Mouse (Mus musculus) C2C12 (cell line): ENCODE measurements around the gene Chaf1b. TPM values are rescaled to one million over a fixed set of nuclear protein-coding genes. Genes with fewer than 3 reads are reported as not detected.

Source experiments
- H3K27me3 ChIP-seq: one replicate; pipeline ENCODE4 v1.6.1; 2011; ENCODE audit not compliant: control insufficient read depth, insufficient read depth, insufficient read length
- H3K36me3 ChIP-seq: one replicate; pipeline ENCODE4 v1.6.1; 2011; ENCODE audit not compliant: control insufficient read depth, insufficient read depth
- H3K4me3 ChIP-seq: one replicate; pipeline ENCODE4 v1.5.1; 2011; ENCODE audit warnings: mild to moderate bottlenecking, control low read depth; ENCODE audit not compliant: poor library complexity, insufficient read depth, severe bottlenecking
- H3K79me2 ChIP-seq: one replicate; pipeline ENCODE4 v1.6.1; 2011; ENCODE audit not compliant: control insufficient read depth, insufficient read depth
- H3K79me3 ChIP-seq: one replicate; pipeline ENCODE4 v1.6.1; 2011; ENCODE audit warnings: low read depth, control low read depth
- H3ac ChIP-seq: one replicate; pipeline ENCODE3; 2011; ENCODE audit warnings: low read depth; ENCODE audit not compliant: control insufficient read depth, insufficient read length
- CEBPB ChIP-seq: IDR thresholded peaks from one replicate; pipeline ENCODE4 v1.6.1; 2011; ENCODE audit warnings: low read depth, mild to moderate bottlenecking, control low read depth, moderate library complexity
- CTCF ChIP-seq: IDR thresholded peaks from one replicate; pipeline ENCODE4 v1.5.1; 2011; ENCODE audit not compliant: control insufficient read depth, insufficient read depth, insufficient read length
- FOSL1 ChIP-seq: IDR thresholded peaks from one replicate; pipeline ENCODE4 v1.8.0; 2011; ENCODE audit warnings: mild to moderate bottlenecking, low read length; ENCODE audit not compliant: poor library complexity, insufficient read depth, severe bottlenecking
- MAX ChIP-seq: IDR thresholded peaks from one replicate; pipeline ENCODE4 v1.6.1; 2011; ENCODE audit warnings: mild to moderate bottlenecking, control low read depth
- MYOD1 ChIP-seq: IDR thresholded peaks from one replicate; pipeline ENCODE4 v1.6.1; 2011; ENCODE audit warnings: low read depth; ENCODE audit not compliant: control insufficient read depth, insufficient read length
- MYOG ChIP-seq: IDR thresholded peaks from one replicate; pipeline ENCODE4 v1.6.1; 2011; ENCODE audit not compliant: control insufficient read depth, insufficient read length; ENCODE audit errors: extremely low read depth
- USF1 ChIP-seq: IDR thresholded peaks from one replicate; pipeline ENCODE4 v1.6.1; 2011; ENCODE audit warnings: low read depth, mild to moderate bottlenecking, control low read depth, moderate library complexity
- polyA plus RNA-seq: library from polyadenylated mRNA; unstranded; fragments of >200 nt; fragmentation: generic; extraction: Trizol; gene quantifications from one replicate; pipeline ENCODE4 v1.2.1, GENCODE M21; 2012; ENCODE audit warnings: missing spikeins

Chaf1b gene
- polyA plus RNA-seq, 1 experiment: 55.5 TPM

DNA sequence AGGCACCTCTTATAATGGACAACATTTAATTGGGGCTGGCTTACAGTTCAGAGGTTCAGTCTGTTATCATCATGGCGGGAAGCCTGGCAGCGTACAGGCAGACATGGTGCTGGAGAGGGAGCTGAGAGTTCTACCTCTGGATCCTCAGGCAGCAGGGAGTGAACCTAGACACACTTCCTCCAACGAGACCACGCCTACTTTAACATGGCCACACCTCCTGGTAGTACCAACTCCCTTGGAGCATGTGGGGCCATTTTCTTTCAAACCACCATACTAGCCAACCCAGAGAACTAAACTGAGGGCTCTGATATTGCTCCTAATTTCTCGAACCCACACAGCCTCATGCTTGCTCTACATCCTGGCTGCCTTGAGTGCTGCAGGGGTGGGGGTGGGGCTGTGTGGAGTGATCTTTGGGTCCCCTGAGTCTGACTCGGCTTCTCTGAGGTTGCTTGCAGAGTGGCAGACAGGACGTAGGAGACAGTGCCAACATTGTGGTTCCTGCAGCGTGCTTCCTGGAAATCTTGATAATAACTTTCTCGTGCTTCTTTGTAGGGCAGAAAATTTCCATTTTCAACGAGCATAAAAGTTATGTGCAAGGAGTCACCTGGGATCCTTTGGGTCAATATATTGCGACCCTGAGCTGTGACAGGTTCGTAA, 7.4 kb downstream of the Chaf1b start:
- H3ac ChIP-seq: no peak overlapping the region
- no peaks in the 10 kb centered on the region for H3K27me3 ChIP-seq
- TF ChIP-seq FOSL1 (no peak), USF1 (no peak), CEBPB (no peak), MAX (no peak), CTCF (no peak), MYOD1 (no peak), MYOG (no peak)
- H3K36me3 ChIP-seq: peaks cover 73% of the 10 kb centered on the region
- H3K79me2 ChIP-seq: peaks cover 6% of the 10 kb centered on the region
- no peak overlapping the region for H3K4me3 ChIP-seq
- H3K79me3 ChIP-seq: peaks cover 3% of the 10 kb centered on the region

GRCm38 (mm10) chr16:93893285-93893684, 9.6 kb downstream of the Chaf1b start:
- TF ChIP-seq MYOD1 (no peak), USF1 (no peak), CEBPB (no peak), MYOG (no peak)
- H3K4me3 ChIP-seq: no peak overlapping the region
- no peaks in the 10 kb centered on the region for H3K79me3 ChIP-seq
- H3K79me2 ChIP-seq: no peaks in the 10 kb centered on the region
- no peaks in the 10 kb centered on the region for H3K27me3 ChIP-seq
- peaks cover 64% of the 10 kb centered on the region for H3K36me3 ChIP-seq
- H3ac ChIP-seq: no peak overlapping the region

- no peak overlapping the region for H3ac ChIP-seq
- H3K79me2 ChIP-seq: no peaks in the 10 kb centered on the region
- no peaks in the 10 kb centered on the region for H3K27me3 ChIP-seq
- no peak overlapping the region for H3K4me3 ChIP-seq
- TF ChIP-seq CEBPB: no peak
- TF ChIP-seq USF1: no peak
- no peak for TF ChIP-seq MAX
- no peak for TF ChIP-seq CTCF
- no peak for TF ChIP-seq MYOD1
- TF ChIP-seq MYOG: no peak
- no peak for TF ChIP-seq FOSL1
- peaks cover 46% of the 10 kb centered on the region for H3K36me3 ChIP-seq
- H3K79me3 ChIP-seq: no peaks in the 10 kb centered on the region
Measured at GRCm38 (mm10) chr16:93903027-93903426, 19.3 kb downstream of the Chaf1b start.

GRCm38 (mm10) chr16:93906156-93907014, 22.7 kb downstream of the Chaf1b start:
- no peaks in the 10 kb centered on the region for H3K79me3 ChIP-seq

GRCm38 (mm10) chr16:93907761-93908160, 24.1 kb downstream of the Chaf1b start:
- Histone ChIP-seq H3K36me3 (peaks cover 28% of the 10 kb centered on the region), H3K27me3 (no peaks in the 10 kb centered on the region), H3ac (no peak overlapping the region), H3K79me3 (no peaks in the 10 kb centered on the region), H3K4me3 (no peak overlapping the region), H3K79me2 (no peaks in the 10 kb centered on the region)
- TF ChIP-seq MAX (no peak), FOSL1 (no peak), USF1 (no peak), MYOD1 (no peak), CTCF (no peak), CEBPB (no peak), MYOG (no peak)

More at GRCm38 (mm10) chr16:93906156-93907014, 22.7 kb downstream of the Chaf1b start:
- Histone ChIP-seq H3ac (no peak overlapping the region), H3K79me2 (no peaks in the 10 kb centered on the region), H3K4me3 (no peak overlapping the region), H3K27me3 (no peaks in the 10 kb centered on the region), H3K36me3 (peaks cover 33% of the 10 kb centered on the region)
- TF ChIP-seq MAX (no peak), MYOG (no peak), CTCF (peak; percentile 95), MYOD1 (no peak), USF1 (no peak)

- Histone ChIP-seq H3K79me2 (no peaks in the 10 kb centered on the region), H3K79me3 (no peaks in the 10 kb centered on the region), H3K4me3 (no peak overlapping the region), H3K27me3 (no peaks in the 10 kb centered on the region), H3ac (no peak overlapping the region), H3K36me3 (peaks cover 26% of the 10 kb centered on the region)
- TF ChIP-seq USF1 (no peak), CTCF (no peak), MAX (no peak), FOSL1 (no peak), CEBPB (no peak)
Measured at GRCm38 (mm10) chr16:93908196-93908595, 24.5 kb downstream of the Chaf1b start.
